23 mouse cellular contexts compared by ENCODE assay signal in the genomic region with DNA sequence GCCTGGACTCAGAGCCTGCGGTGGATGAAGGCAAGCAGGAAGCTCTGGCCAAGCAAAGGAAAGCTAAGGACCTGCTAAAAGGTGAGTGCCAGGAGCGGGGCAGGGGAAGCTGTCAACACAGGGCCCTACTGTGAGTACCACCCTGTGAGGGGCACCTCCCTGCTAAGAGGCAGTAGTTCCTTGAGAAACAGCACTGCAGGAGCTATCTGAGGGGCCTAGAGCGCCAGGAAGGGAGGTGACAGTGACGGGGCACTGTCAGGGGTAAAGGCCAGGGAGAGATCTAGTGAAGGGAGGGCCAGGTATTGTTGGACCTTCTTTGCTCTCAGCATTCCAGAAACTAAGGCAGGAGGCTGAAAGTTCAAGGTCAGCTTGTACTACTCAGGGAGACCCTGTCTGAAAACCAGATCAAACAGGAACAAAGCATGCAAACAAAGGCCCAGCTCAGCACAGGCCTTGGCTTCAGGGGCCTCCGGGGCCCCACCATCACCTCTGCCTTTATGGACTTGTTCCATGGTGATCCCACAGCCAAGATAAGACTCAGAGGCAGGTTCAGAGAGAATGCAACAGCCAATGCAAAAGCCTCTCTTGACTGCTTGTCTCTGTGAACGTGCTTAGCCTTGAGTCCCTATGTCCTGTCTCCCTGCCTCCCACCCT. TPM values are rescaled to one million over a fixed set of nuclear protein-coding genes. Genes with fewer than 3 reads are reported as not detected.
A peak's percentile ranks its signal among the peaks of the same experiment; 100 is the strongest.
DNase-seq lines count a peak whose midpoint lies in the region; ATAC-seq and TF ChIP-seq lines count a peak whose summit lies in the region.
"Had no signal": no experiment of that assay in that cellular context is flagged by ENCODE, and none has a peak within 500 bp of the region (broad histone marks: within the 10 kb centered on the region; RNA-seq: fewer than 3 reads in every experiment).

No protein-coding gene starts in this region.

- no peak for TF ChIP-seq CTCF in stomach, postnatal 0 days (IDR thresholded peaks at IDR 0.05; ENCODE audit: low read depth)

- H3K9ac ChIP-seq in hindbrain, embryonic 13.5 days = no peak overlapping the region
- H3K9ac ChIP-seq in intestine, embryonic 14.5 days (ENCODE audit: low read length) = no peak overlapping the region
- no peak overlapping the region for H3K9ac ChIP-seq in stomach, postnatal 0 days (ENCODE audit: low read length)
- H3K9ac ChIP-seq: embryonic facial prominence, embryonic 13.5 days; liver, embryonic 12.5 days; lung, embryonic 15.5 days had no signal

- H3K36me3 ChIP-seq in heart, embryonic 10.5 days = peaks cover 74% of the 10 kb centered on the region
- H3K36me3 ChIP-seq in hindbrain, embryonic 10.5 days = no peaks in the 10 kb centered on the region
- H3K36me3 ChIP-seq in hindbrain, embryonic 13.5 days = no peaks in the 10 kb centered on the region
- no peaks in the 10 kb centered on the region for H3K36me3 ChIP-seq in intestine, embryonic 14.5 days (ENCODE audit: control insufficient read depth, insufficient read depth, low read length)
- H3K36me3 ChIP-seq in stomach, postnatal 0 days (ENCODE audit: control insufficient read depth, insufficient read depth, low read length) = no peaks in the 10 kb centered on the region
- H3K36me3 ChIP-seq: embryonic facial prominence, embryonic 13.5 days; liver, embryonic 12.5 days; lung, embryonic 15.5 days had no signal

- no peaks in the 10 kb centered on the region for H3K9me3 ChIP-seq in heart, embryonic 10.5 days
- H3K9me3 ChIP-seq in hindbrain, embryonic 10.5 days = no peaks in the 10 kb centered on the region
- no peaks in the 10 kb centered on the region; the same call in 1 of the 2 replicates for H3K9me3 ChIP-seq in hindbrain, embryonic 13.5 days
- H3K9me3 ChIP-seq in intestine, embryonic 14.5 days (ENCODE audit: control insufficient read depth, low read length) = no peaks in the 10 kb centered on the region
- H3K9me3 ChIP-seq in stomach, postnatal 0 days (ENCODE audit: control insufficient read depth, low read length) = no peaks in the 10 kb centered on the region
- H3K9me3 ChIP-seq: embryonic facial prominence, embryonic 13.5 days; liver, embryonic 12.5 days; lung, embryonic 15.5 days had no signal

- 56% methylated on average over 6 of the region's 6 CpGs for WGBS in heart, embryonic 10.5 days
- 77% methylated on average over 6 of the region's 6 CpGs for WGBS in hindbrain, embryonic 10.5 days
- 76% methylated on average over 6 of the region's 6 CpGs for WGBS in hindbrain, embryonic 13.5 days
- WGBS in intestine, embryonic 14.5 days = 61% methylated on average over 6 of the region's 6 CpGs
- 72% methylated on average over 6 of the region's 6 CpGs for WGBS in stomach, postnatal 0 days

- peak overlapping the region; percentile 80 for H3K27ac ChIP-seq in heart, embryonic 10.5 days
- 0 out of 2 replicates have a peak overlapping the region, but pooled peaks have one; percentile 57 for H3K27ac ChIP-seq in hindbrain, embryonic 10.5 days
- no peak overlapping the region for H3K27ac ChIP-seq in hindbrain, embryonic 13.5 days
- H3K27ac ChIP-seq in intestine, embryonic 14.5 days (ENCODE audit: low read depth) = peak overlapping the region; percentile 14; the same call in 1 of the 2 replicates
- no peak overlapping the region for H3K27ac ChIP-seq in stomach, postnatal 0 days (replicated peaks)
- H3K27ac ChIP-seq: embryonic facial prominence, embryonic 13.5 days; liver, embryonic 12.5 days; lung, embryonic 15.5 days had no signal

- no peak overlapping the region for H3K4me3 ChIP-seq in heart, embryonic 10.5 days
- no peak overlapping the region for H3K4me3 ChIP-seq in hindbrain, embryonic 10.5 days
- no peak overlapping the region for H3K4me3 ChIP-seq in hindbrain, embryonic 13.5 days
- H3K4me3 ChIP-seq in intestine, embryonic 14.5 days (ENCODE audit: low read depth, low read length) = no peak overlapping the region
- no peak overlapping the region for H3K4me3 ChIP-seq in stomach, postnatal 0 days (ENCODE audit: low read depth, low read length)
- H3K4me3 ChIP-seq: embryonic facial prominence, embryonic 13.5 days; liver, embryonic 12.5 days; lung, embryonic 15.5 days had no signal

- no peak overlapping the region for H3K4me2 ChIP-seq in hindbrain, embryonic 13.5 days
- no peak overlapping the region for H3K4me2 ChIP-seq in intestine, embryonic 14.5 days (ENCODE audit: low read length)
- H3K4me2 ChIP-seq in stomach, postnatal 0 days (replicated peaks; ENCODE audit: low read depth) = no peak overlapping the region
- H3K4me2 ChIP-seq: embryonic facial prominence, embryonic 13.5 days; liver, embryonic 12.5 days; lung, embryonic 15.5 days had no signal

- no peak for DNase-seq in heart, embryonic 10.5 days (ENCODE audit: low spot score)
- no peak for DNase-seq in heart, postnatal 25 days (ENCODE audit: low spot score)
- DNase-seq in hindbrain, embryonic 10.5 days (ENCODE audit: low spot score) = no peak
- peak; percentile 63 for DNase-seq in intestine, embryonic 14.5 days (ENCODE audit: low spot score)
- no peak for DNase-seq in stomach, postnatal 0 days (ENCODE audit: low spot score)
- DNase-seq in gastrocnemius, postnatal 4 days (ENCODE audit: low spot score in 2 of 2) = no peak
- no peak for DNase-seq in gastrocnemius, adult 8-10 months (ENCODE audit: low spot score in 2 of 2)
- DNase-seq: cerebellum, adult 9-10 months; gastrocnemius, postnatal 10 days; kidney, postnatal 14 days; spleen, adult 18-20 months; thymus, postnatal 14 days had no signal

- H3K27me3 ChIP-seq in heart, embryonic 10.5 days (ENCODE audit: insufficient read depth, poor library complexity, severe bottlenecking) = no peaks in the 10 kb centered on the region
- H3K27me3 ChIP-seq in hindbrain, embryonic 10.5 days (ENCODE audit: insufficient read depth, poor library complexity, severe bottlenecking) = no peaks in the 10 kb centered on the region; the same call in 1 of the 2 replicates
- no peaks in the 10 kb centered on the region for H3K27me3 ChIP-seq in hindbrain, embryonic 13.5 days
- no peaks in the 10 kb centered on the region for H3K27me3 ChIP-seq in intestine, embryonic 14.5 days (replicated peaks; ENCODE audit: control insufficient read depth, insufficient read depth, low read length)
- no peaks in the 10 kb centered on the region for H3K27me3 ChIP-seq in stomach, postnatal 0 days (ENCODE audit: control insufficient read depth, insufficient read depth, low read length)
- H3K27me3 ChIP-seq: CH12.LX; embryonic facial prominence, embryonic 13.5 days; liver, embryonic 12.5 days; lung, embryonic 15.5 days had no signal

- ATAC-seq in hindbrain, embryonic 13.5 days (ENCODE audit: low FRiP score) = no peak
- ATAC-seq in intestine, embryonic 14.5 days (replicated peaks; ENCODE audit: low FRiP score, low TSS enrichment, low read depth) = peak; percentile 81
- ATAC-seq in stomach, postnatal 0 days (ENCODE audit: low FRiP score, low TSS enrichment) = peak; percentile 26; the same call in 1 of the 2 replicates
- ATAC-seq: midbrain, embryonic 16.5 days; Patski had no signal

- no peak for TF ChIP-seq EP300 in stomach, postnatal 0 days (optimal IDR thresholded peaks at IDR 0.05)

- peaks cover 23% of the 10 kb centered on the region for H3K4me1 ChIP-seq in heart, embryonic 10.5 days
- H3K4me1 ChIP-seq in hindbrain, embryonic 10.5 days (replicated peaks) = peaks cover 18% of the 10 kb centered on the region
- H3K4me1 ChIP-seq in hindbrain, embryonic 13.5 days (replicated peaks) = no peaks in the 10 kb centered on the region; the same call in 1 of the 2 replicates
- peaks cover 3% of the 10 kb centered on the region for H3K4me1 ChIP-seq in intestine, embryonic 14.5 days (replicated peaks; ENCODE audit: control insufficient read depth, insufficient read depth, low read length)
- H3K4me1 ChIP-seq in stomach, postnatal 0 days (replicated peaks; ENCODE audit: control insufficient read depth, insufficient read depth) = no peaks in the 10 kb centered on the region
- H3K4me1 ChIP-seq: embryonic facial prominence, embryonic 13.5 days had no signal

- intact Hi-C loops in heart, postnatal 25 days (cut with DNase I) = no loop called here

RNA-seq across cellular contexts. Expression of a gene that starts 20.4 kb away (rescaled TPM):
- 0.09 and 0.17 TPM in 2 replicates for polyA plus RNA-seq in heart, embryonic 10.5 days (2016; fragmentation: Nextera tagmentation; extraction: Ambion mirVana)
- under 1 TPM; 0.10 to 0.11 TPM for total RNA-seq in heart, postnatal 25 days (2021)
- not detected in 2 replicates for polyA plus RNA-seq in hindbrain, embryonic 10.5 days (2016; fragmentation: Nextera tagmentation; extraction: Ambion mirVana)
- not detected in 2 replicates for polyA plus RNA-seq in hindbrain, embryonic 13.5 days (2015; fragmentation: Nextera tagmentation; extraction: Ambion mirVana)
- 0.48 and 1.1 TPM in 2 replicates for polyA plus RNA-seq in intestine, embryonic 14.5 days (2014; fragmentation: Nextera tagmentation; extraction: Ambion mirVana)
- not detected in 2 replicates for polyA plus RNA-seq in stomach, postnatal 0 days (2015; fragmentation: Nextera tagmentation; extraction: Ambion mirVana)
- under 1 TPM; 0.47 to 0.57 TPM for total RNA-seq in gastrocnemius, postnatal 4 days (2021)
- under 1 TPM; 0.07 to 0.25 (median 0.14) TPM for total RNA-seq in gastrocnemius, adult 8-10 months (2022)
- total RNA-seq: hematopoietic stem cell, adult 5-6 weeks; layer of hippocampus, adult 8-10 months; megakaryocyte, adult 5-6 weeks had no signal
- polyA plus RNA-seq: embryonic facial prominence, embryonic 13.5 days; lung, embryonic 15.5 days; midbrain, embryonic 16.5 days; neural tube, embryonic 11.5 days; Patski had no signal

RNA-seq across cellular contexts. Expression of a gene that starts 36.8 kb away (rescaled TPM):
- polyA plus RNA-seq in heart, embryonic 10.5 days (2016; fragmentation: Nextera tagmentation; extraction: Ambion mirVana) = 15.1 and 31.8 TPM in 2 replicates
- 100 to 1,000 TPM; 101 to 115 TPM for total RNA-seq in heart, postnatal 25 days (2021)
- 0.04 and 0.07 TPM in 2 replicates for polyA plus RNA-seq in hindbrain, embryonic 10.5 days (2016; fragmentation: Nextera tagmentation; extraction: Ambion mirVana)
- polyA plus RNA-seq in hindbrain, embryonic 13.5 days (2015; fragmentation: Nextera tagmentation; extraction: Ambion mirVana) = 0.14 and 0.16 TPM in 2 replicates
- 1.2 and 1.4 TPM in 2 replicates for polyA plus RNA-seq in intestine, embryonic 14.5 days (2014; fragmentation: Nextera tagmentation; extraction: Ambion mirVana)
- 0.11 and 0.15 TPM in 2 replicates for polyA plus RNA-seq in stomach, postnatal 0 days (2015; fragmentation: Nextera tagmentation; extraction: Ambion mirVana)
- 100 to 1,000 TPM; 132 to 139 TPM for total RNA-seq in gastrocnemius, postnatal 4 days (2021)
- total RNA-seq in gastrocnemius, adult 8-10 months (2022) = 100 to 1,000 TPM; 273 to 345 (median 299) TPM
- polyA plus RNA-seq: Patski had no signal

Comparison
In these comparisons a context has a peak if more than half of its experiments do, and no peak if none do; other contexts are left out.
1. H3K27ac ChIP-seq: peak in heart, embryonic 10.5 days (single experiment), hindbrain, embryonic 10.5 days (single experiment) and intestine, embryonic 14.5 days (single experiment); none in hindbrain, embryonic 13.5 days (single experiment) and stomach, postnatal 0 days (single experiment).